Mouse (Mus musculus) heart, embryonic 10.5 days (tissue): ENCODE results near the gene Fbxw11. TPM values are rescaled to one million over a fixed set of nuclear protein-coding genes. Genes with fewer than 3 reads are reported as not detected.
"Not testable (repeated sequence)": the region's sequence is repeated elsewhere in the genome, so short reads cannot be mapped to it uniquely, and the experiment has no call there.

Experiments used
- DNase-seq: peaks from one replicate; pipeline ENCODE4 v3.0.0-alpha.2; 2017; ENCODE audit warnings: low spot score
- H3K27ac ChIP-seq: fragments of 300-500 bp; sonication (generic); 2 replicates; pipeline ENCODE4 v1.5.1; 2016; ENCODE audit warnings: mild to moderate bottlenecking
- H3K27me3 ChIP-seq: fragments of 300-500 bp; sonication (generic); 2 replicates; pipeline ENCODE4 v1.6.1; 2016; ENCODE audit warnings: mild to moderate bottlenecking; ENCODE audit not compliant: poor library complexity, insufficient read depth, severe bottlenecking
- H3K36me3 ChIP-seq: fragments of 300-500 bp; sonication (generic); 2 replicates; pipeline ENCODE4 v1.6.1; 2016; ENCODE audit warnings: mild to moderate bottlenecking, moderate library complexity
- H3K4me1 ChIP-seq: fragments of 300-500 bp; sonication (generic); 2 replicates; pipeline ENCODE4 v1.6.1; 2016; ENCODE audit warnings: mild to moderate bottlenecking
- H3K4me3 ChIP-seq: fragments of 300-500 bp; sonication (generic); 2 replicates; pipeline ENCODE4 v1.5.1; 2016; ENCODE audit warnings: mild to moderate bottlenecking, moderate library complexity
- H3K9me3 ChIP-seq: fragments of 300-500 bp; sonication (generic); 2 replicates; pipeline ENCODE4 v1.6.1; 2016; ENCODE audit warnings: mild to moderate bottlenecking, moderate library complexity
- WGBS: fragments of 180-500 bp; shearing (Covaris S2); methylation state at CpG from one replicate; pipeline ENCODE4 v1.1.7; 2016; 5-methylcytosine and 5-hydroxymethylcytosine counted together
- polyA plus RNA-seq: library from polyadenylated mRNA; unstranded; fragments of >200 nt; fragmentation: Nextera tagmentation; extraction: Ambion mirVana; gene quantifications from 2 replicates; pipeline ENCODE4 v1.2.1, GENCODE M21; 2016

The Fbxw11 gene
- polyA plus RNA-seq, 1 experiment from 2014 or later: 61.1 TPM

- H3K4me1 ChIP-seq: peaks cover 43% of the 10 kb centered on the region
- no peaks in the 10 kb centered on the region for H3K9me3 ChIP-seq
- peak overlapping the region; percentile 57 for H3K27ac ChIP-seq
- peak overlapping the region; percentile 29 for H3K4me3 ChIP-seq
- WGBS: 18% methylated on average over 11 of the region's 11 CpGs
- DNase-seq: no peak
- no peaks in the 10 kb centered on the region for H3K36me3 ChIP-seq
- no peaks in the 10 kb centered on the region for H3K27me3 ChIP-seq
These were observed 27.0 kb upstream of the Fbxw11 start for GRCm38 (mm10) chr11:32615561-32615960.

DNA sequence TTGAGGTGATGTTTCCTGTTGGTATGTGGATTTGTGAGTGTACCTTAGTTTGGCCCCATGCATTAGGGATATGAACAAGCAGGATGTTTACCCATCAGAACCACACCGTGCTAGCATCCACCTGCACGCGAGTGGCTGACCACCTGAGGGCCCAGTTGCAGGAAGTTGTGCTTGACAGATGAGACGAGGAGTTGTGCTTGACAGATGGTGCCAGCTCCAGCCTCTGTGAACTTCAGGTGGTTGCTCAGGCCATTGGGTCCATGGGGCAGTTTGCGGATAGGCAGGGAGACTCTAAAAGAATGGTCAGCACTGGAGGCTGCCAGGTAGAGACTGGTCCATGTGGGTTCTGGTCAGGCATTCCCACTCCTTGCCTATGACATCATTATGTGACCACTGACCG is 26.4 kb upstream of the Fbxw11 start:
- 60% methylated on average over 6 of the region's 6 CpGs for WGBS
- Histone ChIP-seq H3K27ac (peak overlapping the region; percentile 57), H3K4me1 (peaks cover 41% of the 10 kb centered on the region), H3K27me3 (no peaks in the 10 kb centered on the region), H3K36me3 (no peaks in the 10 kb centered on the region), H3K9me3 (no peaks in the 10 kb centered on the region), H3K4me3 (no peak overlapping the region; the same call in 1 of the 2 replicates)
- DNase-seq: no peak

GRCm38 (mm10) chr11:32618036-32618435 is 24.5 kb upstream of the Fbxw11 start:
- H3K9me3 ChIP-seq: no peaks in the 10 kb centered on the region
- DNase-seq: no peak
- peaks cover 49% of the 10 kb centered on the region for H3K4me1 ChIP-seq
- 74% methylated on average over 1 of the region's 1 CpGs for WGBS
- H3K27me3 ChIP-seq: no peaks in the 10 kb centered on the region
- peak overlapping the region; percentile 91 for H3K27ac ChIP-seq
- H3K4me3 ChIP-seq: no peak overlapping the region
- H3K36me3 ChIP-seq: no peaks in the 10 kb centered on the region

- 76% methylated on average over 5 of the region's 5 CpGs for WGBS
- Histone ChIP-seq H3K4me1 (peaks cover 51% of the 10 kb centered on the region), H3K27ac (peak overlapping the region; percentile 91)
- not testable (repeated sequence) for H3K27me3 ChIP-seq, DNase-seq, H3K4me3 ChIP-seq, H3K9me3 ChIP-seq, H3K36me3 ChIP-seq
These were observed 23.9 kb upstream of the Fbxw11 start for GRCm38 (mm10) chr11:32618641-32619040.

GRCm38 (mm10) chr11:32619257-32619816 is 23.2 kb upstream of the Fbxw11 start:
- H3K36me3 ChIP-seq: no peaks in the 10 kb centered on the region
- DNase-seq: peak; percentile 91
- peak overlapping the region; percentile 91 for H3K27ac ChIP-seq
- H3K4me3 ChIP-seq: peak overlapping the region; percentile 33
- H3K4me1 ChIP-seq: peaks cover 52% of the 10 kb centered on the region
- no peaks in the 10 kb centered on the region for H3K9me3 ChIP-seq
- whole genome bisulfite sequencing: 20% methylated on average over 8 of the region's 8 CpGs
- no peaks in the 10 kb centered on the region for H3K27me3 ChIP-seq

- Histone ChIP-seq H3K4me3 (no peak overlapping the region; the same call in 1 of the 2 replicates), H3K4me1 (peaks cover 49% of the 10 kb centered on the region), H3K27me3 (no peaks in the 10 kb centered on the region), H3K36me3 (no peaks in the 10 kb centered on the region), H3K9me3 (no peaks in the 10 kb centered on the region), H3K27ac (peak overlapping the region; percentile 91)
- WGBS: 85% methylated on average over 6 of the region's 6 CpGs
- no peak for DNase-seq
These were observed 22.6 kb upstream of the Fbxw11 start for GRCm38 (mm10) chr11:32619866-32620456.

- no peak overlapping the region for H3K4me3 ChIP-seq
- H3K27ac ChIP-seq: no peak overlapping the region
- no peaks in the 10 kb centered on the region for H3K9me3 ChIP-seq
- H3K27me3 ChIP-seq: no peaks in the 10 kb centered on the region
- H3K36me3 ChIP-seq: no peaks in the 10 kb centered on the region
- no peak for DNase-seq
- peaks cover 34% of the 10 kb centered on the region for H3K4me1 ChIP-seq
- 75% methylated on average over 12 of the region's 12 CpGs for WGBS
These were observed 20.6 kb upstream of the Fbxw11 start for GRCm38 (mm10) chr11:32621831-32622478.

DNA sequence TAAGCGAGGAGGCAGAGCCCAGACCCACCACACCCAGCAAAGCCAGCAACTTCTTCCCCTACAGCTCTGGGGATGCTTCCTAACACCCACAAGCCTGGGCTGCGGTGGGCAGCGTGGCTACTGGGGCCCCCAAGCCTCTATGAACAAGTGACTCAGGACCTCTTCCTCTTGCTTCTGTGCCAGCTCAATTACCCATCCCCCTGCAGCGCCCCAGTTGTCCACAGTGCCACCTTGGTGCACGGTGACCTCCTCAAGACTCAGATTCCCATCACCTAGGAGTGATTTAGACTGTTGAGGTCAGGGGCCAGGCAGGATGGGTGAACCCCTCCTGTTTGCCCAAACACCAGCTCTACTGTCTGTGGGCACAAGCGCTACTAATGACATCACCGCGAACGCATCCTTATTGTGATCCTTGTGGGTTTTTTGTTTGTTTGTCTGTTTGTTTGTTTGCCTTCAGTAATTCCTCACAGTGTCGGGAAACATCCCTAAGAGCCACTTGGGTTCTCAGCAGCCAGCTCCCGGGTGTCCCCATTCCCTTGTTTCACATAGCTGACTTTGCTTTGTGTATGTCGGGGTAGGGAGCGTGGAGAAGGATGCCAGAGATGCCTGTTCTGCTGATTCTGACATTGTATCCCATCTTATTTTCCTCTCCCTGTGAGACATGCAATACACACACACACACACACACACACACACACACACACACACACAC is 19.9 kb upstream of the Fbxw11 start:
- H3K9me3 ChIP-seq: no peaks in the 10 kb centered on the region
- no peaks in the 10 kb centered on the region for H3K27me3 ChIP-seq
- H3K4me3 ChIP-seq: no peak overlapping the region
- H3K4me1 ChIP-seq: peaks cover 34% of the 10 kb centered on the region
- H3K36me3 ChIP-seq: no peaks in the 10 kb centered on the region
- no peak for DNase-seq
- H3K27ac ChIP-seq: peak overlapping the region; percentile 36; the same call in 1 of the 2 replicates
- 81% methylated on average over 13 of the region's 13 CpGs for WGBS

- WGBS: 83% methylated on average over 5 of the region's 5 CpGs
- no peaks in the 10 kb centered on the region; the same call in 1 of the 2 replicates for H3K27me3 ChIP-seq
- peak; percentile 71 for DNase-seq
- H3K27ac ChIP-seq: no peak overlapping the region
- no peaks in the 10 kb centered on the region for H3K9me3 ChIP-seq
- peaks cover 31% of the 10 kb centered on the region for H3K4me1 ChIP-seq
- H3K4me3 ChIP-seq: no peak overlapping the region
- H3K36me3 ChIP-seq: no peaks in the 10 kb centered on the region
These were observed 19.3 kb upstream of the Fbxw11 start for GRCm38 (mm10) chr11:32623236-32623635.

DNA sequence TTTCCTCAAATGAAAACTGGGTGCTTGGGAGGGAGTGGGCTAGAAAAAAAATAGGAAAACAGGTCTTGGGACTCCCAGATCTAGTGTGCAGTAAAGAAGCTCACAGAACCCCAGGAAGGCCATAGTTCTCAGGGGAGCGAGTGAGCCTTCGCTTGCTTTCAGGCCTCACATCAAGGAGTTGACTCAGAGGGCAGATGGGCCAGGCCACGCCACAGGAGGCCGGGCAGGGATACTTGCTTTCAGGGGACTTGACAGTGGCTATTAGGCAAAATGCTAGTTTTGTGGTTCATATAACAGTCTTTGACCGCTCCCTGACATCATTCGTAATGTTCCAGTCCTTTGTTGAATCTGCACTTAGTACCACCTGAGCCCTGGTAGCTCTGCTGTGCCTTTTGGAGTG is 18.6 kb upstream of the Fbxw11 start:
- no peaks in the 10 kb centered on the region; the same call in 1 of the 2 replicates for H3K27me3 ChIP-seq
- no peak overlapping the region for H3K4me3 ChIP-seq
- no peaks in the 10 kb centered on the region for H3K36me3 ChIP-seq
- no peaks in the 10 kb centered on the region for H3K9me3 ChIP-seq
- DNase-seq: no peak
- H3K4me1 ChIP-seq: peaks cover 24% of the 10 kb centered on the region
- no peak overlapping the region for H3K27ac ChIP-seq
- 87% methylated on average over 6 of the region's 6 CpGs for WGBS

- WGBS: 63% methylated on average over 1 of the region's 1 CpGs
- H3K4me3 ChIP-seq: no peak overlapping the region
- no peak overlapping the region for H3K27ac ChIP-seq
- H3K4me1 ChIP-seq: 0 out of 2 replicates have a peak, but pooled peaks cover 11% of the 10 kb centered on the region
- H3K36me3 ChIP-seq: no peaks in the 10 kb centered on the region
- DNase-seq: peak; percentile 76
- no peaks in the 10 kb centered on the region; the same call in 1 of the 2 replicates for H3K27me3 ChIP-seq
- H3K9me3 ChIP-seq: no peaks in the 10 kb centered on the region
These were observed 16.8 kb upstream of the Fbxw11 start for GRCm38 (mm10) chr11:32625677-32626076.

DNA sequence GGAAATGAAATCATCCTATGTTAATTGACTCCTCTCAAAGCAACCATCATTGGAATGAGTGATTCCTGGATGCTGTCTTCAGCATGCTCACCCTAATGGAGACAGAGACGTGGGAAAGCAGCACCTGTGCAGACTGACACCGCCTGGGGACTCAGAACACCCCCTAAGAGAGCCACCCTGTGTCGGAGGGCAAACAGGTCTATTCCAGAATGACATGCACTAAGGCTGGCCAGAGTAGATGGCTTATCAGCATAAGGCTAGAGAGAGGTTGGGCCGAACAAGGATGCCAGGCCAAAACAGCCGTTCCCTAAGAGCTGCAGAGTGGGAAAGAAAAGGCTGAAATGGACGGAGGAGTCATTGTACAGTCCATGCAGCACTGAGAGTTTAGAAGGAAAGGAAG is 16.4 kb upstream of the Fbxw11 start:
- Histone ChIP-seq H3K9me3 (no peaks in the 10 kb centered on the region), H3K4me1 (0 out of 2 replicates have a peak, but pooled peaks cover 11% of the 10 kb centered on the region), H3K27me3 (no peaks in the 10 kb centered on the region; the same call in 1 of the 2 replicates), H3K4me3 (no peak overlapping the region), H3K36me3 (no peaks in the 10 kb centered on the region), H3K27ac (no peak overlapping the region)
- 69% methylated on average over 6 of the region's 6 CpGs for WGBS
- DNase-seq: no peak

DNA sequence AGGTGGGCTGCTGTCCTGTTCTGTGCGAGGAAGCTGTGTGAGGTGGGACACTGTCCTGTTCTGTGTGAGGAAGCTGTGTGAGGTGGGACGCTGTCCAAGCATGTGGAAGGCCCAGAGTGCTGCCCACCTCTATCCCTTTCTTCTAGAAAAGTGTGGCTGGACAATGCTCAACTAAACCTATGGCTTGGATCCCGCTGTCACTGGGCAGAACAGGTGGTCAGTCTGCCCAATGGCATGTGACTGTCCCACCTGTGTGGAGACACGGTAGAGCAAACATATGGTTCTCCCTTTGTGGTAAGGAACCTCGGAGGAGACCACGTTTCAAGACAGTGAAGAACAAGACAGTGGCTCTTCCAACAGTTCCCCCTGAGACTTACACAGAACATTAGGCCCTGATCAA is 14.6 kb upstream of the Fbxw11 start:
- WGBS: 80% methylated on average over 6 of the region's 6 CpGs
- Histone ChIP-seq H3K4me3 (no peak overlapping the region), H3K27me3 (no peaks in the 10 kb centered on the region; the same call in 1 of the 2 replicates), H3K4me1 (0 out of 2 replicates have a peak, but pooled peaks cover 3% of the 10 kb centered on the region), H3K27ac (no peak overlapping the region), H3K36me3 (no peaks in the 10 kb centered on the region), H3K9me3 (no peaks in the 10 kb centered on the region)
- no peak for DNase-seq
